Mouse (Mus musculus) CH12.LX (cell line): ENCODE data around the gene Tox2. TPM values are rescaled to one million over a fixed set of nuclear protein-coding genes. Genes with fewer than 3 reads are reported as not detected.

Source experiments
- DNase-seq: peaks from one replicate; pipeline ENCODE4 v3.0.0-alpha.2; 2013; ENCODE audit errors: extremely low read depth
- H3K27ac ChIP-seq: 2 replicates; pipeline ENCODE4 v1.5.1; 2012; ENCODE audit warnings: low read depth, mild to moderate bottlenecking, control low read depth, moderate library complexity; ENCODE audit not compliant: insufficient read depth
- H3K27me3 ChIP-seq: replicated peaks from 2 replicates; pipeline ENCODE3; 2012; ENCODE audit warnings: inconsistent platforms
- H3K36me3 ChIP-seq, 2 experiments: replicated peaks in 1 of 2; 2 replicates each; pipeline versions ENCODE3 to v1.6.1; 2012; ENCODE audit warnings: inconsistent platforms in 1 of 2, low read length in 1 of 2, mild to moderate bottlenecking in 1 of 2, mixed read lengths in 1 of 2, moderate library complexity in 1 of 2; ENCODE audit not compliant: control insufficient read depth in 1 of 2, insufficient read depth in 1 of 2
- H3K4me1 ChIP-seq, 2 experiments: 2 replicates each; pipeline ENCODE4 v1.6.1; 2012; ENCODE audit warnings: inconsistent platforms in 1 of 2, moderate library complexity in 1 of 2; ENCODE audit not compliant: insufficient read depth in 2 of 2, control insufficient read depth in 1 of 2
- H3K4me2 ChIP-seq: 2 replicates; pipeline ENCODE4 v1.6.1; 2012; ENCODE audit warnings: low read depth, mild to moderate bottlenecking, control low read depth; ENCODE audit not compliant: poor library complexity, insufficient read depth, severe bottlenecking
- H3K4me3 ChIP-seq, 3 experiments: fragments of 150-350 bp in 1 of 3; sonication (generic) in 1 of 3; replicated peaks in 1 of 3; 2 replicates each; pipeline versions ENCODE3 to v1.5.1; 2011 to 2012; ENCODE audit warnings: low read depth in 2 of 3, low read length in 2 of 3, mild to moderate bottlenecking in 2 of 3, moderate library complexity in 2 of 3, control low read depth in 1 of 3, improper control_type of control experiment in 1 of 3, inconsistent platforms in 1 of 3, mixed read lengths in 1 of 3; ENCODE audit not compliant: poor library complexity in 1 of 3
- H3K79me2 ChIP-seq: replicated peaks from 2 replicates; pipeline ENCODE4 v1.6.1; 2012; ENCODE audit warnings: mild to moderate bottlenecking, moderate library complexity; ENCODE audit not compliant: control insufficient read depth, poor library complexity, insufficient read depth, severe bottlenecking; ENCODE audit errors: extremely low read depth
- H3K9ac ChIP-seq: 2 replicates; pipeline ENCODE4 v1.6.1; 2012; ENCODE audit warnings: low read depth, mild to moderate bottlenecking, control low read depth, moderate library complexity; ENCODE audit not compliant: insufficient read depth
- H3K9me3 ChIP-seq: replicated peaks from 2 replicates; pipeline ENCODE3; 2012; ENCODE audit warnings: low read length, inconsistent platforms, mixed read lengths
- JUN ChIP-seq: IDR thresholded peaks from 2 replicates; pipeline ENCODE4 v1.6.1; 2011; ENCODE audit warnings: low read depth, mild to moderate bottlenecking, low read length, improper control_type of control experiment, moderate library complexity; ENCODE audit not compliant: insufficient read depth
- JUND ChIP-seq: conservative IDR thresholded peaks from 2 replicates; pipeline ENCODE4 v1.6.1; 2011; ENCODE audit warnings: low read depth, low read length, improper control_type of control experiment
- KAT2A ChIP-seq: IDR thresholded peaks from 2 replicates; pipeline ENCODE4 v1.6.1; 2012; ENCODE audit warnings: low read length, improper control_type of control experiment, inconsistent platforms; ENCODE audit not compliant: insufficient replicate concordance
- MAFK ChIP-seq: IDR thresholded peaks from 2 replicates; pipeline ENCODE4 v1.6.1; 2011; ENCODE audit warnings: low read length, improper control_type of control experiment; ENCODE audit not compliant: insufficient replicate concordance
- MAX ChIP-seq: IDR thresholded peaks from 2 replicates; pipeline ENCODE4 v1.6.1; 2011; ENCODE audit warnings: low read length, improper control_type of control experiment
- MEF2A ChIP-seq: IDR thresholded peaks from 2 replicates; pipeline ENCODE4 v1.6.1; 2014; ENCODE audit warnings: low read depth, mild to moderate bottlenecking, inconsistent platforms, low read length, improper control_type of control experiment, borderline replicate concordance
- MXI1 ChIP-seq: IDR thresholded peaks from 2 replicates; pipeline ENCODE4 v1.6.1; 2011; ENCODE audit warnings: mild to moderate bottlenecking, low read depth, low read length, improper control_type of control experiment
- NELFE ChIP-seq: IDR thresholded peaks from 2 replicates; pipeline ENCODE4 v1.6.1; 2011; ENCODE audit warnings: low read depth, low read length, improper control_type of control experiment
- NRF1 ChIP-seq: IDR thresholded peaks from 2 replicates; pipeline ENCODE4 v1.6.1; 2014; ENCODE audit warnings: low read depth, mild to moderate bottlenecking, inconsistent platforms, low read length, improper control_type of control experiment, moderate library complexity
- TBP ChIP-seq: conservative IDR thresholded peaks from 2 replicates; pipeline ENCODE4 v1.6.1; 2011; ENCODE audit warnings: low read depth, low read length, improper control_type of control experiment
- UBTF ChIP-seq: IDR thresholded peaks from 2 replicates; pipeline ENCODE4 v1.6.1; 2012; ENCODE audit warnings: low read depth, mild to moderate bottlenecking, inconsistent platforms, low read length, improper control_type of control experiment, moderate library complexity
- USF1 ChIP-seq: IDR thresholded peaks from 2 replicates; pipeline ENCODE4 v1.6.1; 2014; ENCODE audit warnings: low read depth, mild to moderate bottlenecking, inconsistent platforms, low read length, improper control_type of control experiment
- USF2 ChIP-seq: conservative IDR thresholded peaks from 2 replicates; pipeline ENCODE4 v1.6.1; 2011; ENCODE audit warnings: low read depth, low read length, improper control_type of control experiment
- ZC3H11A ChIP-seq: IDR thresholded peaks from 2 replicates; pipeline ENCODE4 v1.6.1; 2012; ENCODE audit warnings: low read depth, mild to moderate bottlenecking, inconsistent platforms, low read length, improper control_type of control experiment
- dilution Hi-C: fragments of 300-500 bp; cut with MboI; formaldehyde crosslinking; loops from 2 replicates; pipeline ENCODE4 v1.14.3; 2020; ENCODE audit warnings: low sequenced_read_pairs; ENCODE audit not compliant: extremely low pct_unique_long_range_greater_than_20kb, extremely low pct_ligation_motif_present
- in situ Hi-C: fragments of 300-500 bp; cut with MboI; formaldehyde crosslinking; loops from 3 replicates; pipeline ENCODE4 v1.14.3; 2019; ENCODE audit warnings: low sequenced_read_pairs, low pct_ligation_motif_present, low pct_unique_long_range_greater_than_20kb, mixed read lengths
- polyA plus RNA-seq: library from polyadenylated mRNA; unstranded; fragments of >175 nt; gene quantifications from 2 replicates; pipeline ENCODE4 v1.2.1, GENCODE M21; 2012; ENCODE audit warnings: low read depth; ENCODE audit not compliant: insufficient read length
- total RNA-seq, 2 experiments: library from RNA; depleted of rRNA; stranded (reverse); fragments of 300-350 nt in 1 of 2; fragments of >200 nt in 1 of 2; gene quantifications; 2 replicates each; pipeline ENCODE4 v1.2.3; 2012 to 2014

Tox2 gene
- total and polyA plus RNA-seq, 3 experiments = not detected

DNA sequence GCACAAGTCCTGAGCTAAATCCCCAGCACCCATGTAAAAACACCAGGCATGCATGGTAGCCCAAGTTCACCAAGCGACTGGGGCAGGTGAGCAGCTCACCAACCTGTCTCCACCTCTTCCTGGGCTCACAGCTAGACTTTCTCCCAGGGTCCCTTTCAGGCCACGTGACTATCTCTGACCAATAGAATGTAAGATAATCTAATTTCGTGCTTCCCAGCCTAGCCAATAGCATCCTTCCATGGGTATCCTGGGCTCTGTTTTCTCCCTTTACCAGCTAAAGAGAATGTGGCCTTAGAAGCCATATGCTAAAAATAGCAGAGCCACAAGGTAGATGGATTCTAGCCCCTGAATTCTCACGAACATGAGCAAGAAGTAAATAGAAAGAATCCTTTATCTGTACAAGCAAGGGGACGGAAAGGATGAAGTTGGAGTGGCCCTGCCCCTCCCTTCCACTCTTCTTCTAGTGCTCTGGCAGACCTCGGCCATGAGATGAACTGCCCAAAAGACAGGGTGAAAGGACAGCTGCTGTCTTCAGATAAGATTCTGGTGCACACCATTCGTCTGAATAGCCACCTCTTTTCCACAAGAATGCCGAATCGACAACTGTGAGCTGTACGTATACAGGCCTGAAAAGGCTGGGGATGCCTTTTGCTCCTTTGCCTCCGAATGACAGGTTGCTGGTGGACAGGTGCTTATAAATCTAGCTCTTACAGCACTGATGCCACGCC is 153.4 kb downstream of the Tox2 start:
- dilution Hi-C loops = no loop called here
- no peak for DNase-seq
- peaks cover 0 to 3% of the 10 kb centered on the region in 2 experiments; a peak in 1 of 4 replicates for H3K4me1 ChIP-seq
- H3K4me2 ChIP-seq = no peak overlapping the region
- H3K9ac ChIP-seq = no peak overlapping the region
- H3K79me2 ChIP-seq = no peaks in the 10 kb centered on the region
- TF ChIP-seq TBP (no peak), ZC3H11A (no peak), JUN (no peak), MXI1 (no peak), JUND (no peak), USF2 (peak; percentile 52), NELFE (no peak), MAX (peak; percentile 30; the same call in 1 of the 2 replicates), USF1 (peak; percentile 55), MEF2A (no peak)
- no peaks in the 10 kb centered on the region for H3K9me3 ChIP-seq
- no peaks in the 10 kb centered on the region for H3K36me3 ChIP-seq
- no peak overlapping the region for H3K4me3 ChIP-seq
- in situ Hi-C loops = no loop called here
- H3K27ac ChIP-seq = no peak overlapping the region
- peaks cover 86% of the 10 kb centered on the region for H3K27me3 ChIP-seq

- no peak overlapping the region for H3K9ac ChIP-seq
- peaks cover 0 to 3% of the 10 kb centered on the region in 2 experiments; a peak in 1 of 4 replicates for H3K4me1 ChIP-seq
- H3K4me3 ChIP-seq = no peak overlapping the region
- dilution Hi-C loops (no loop called here), in situ Hi-C loops (no loop called here)
- no peak for TF ChIP-seq MAFK
- TF ChIP-seq KAT2A = no peak
- no peak for TF ChIP-seq NRF1
- H3K27me3 ChIP-seq = peaks cover 82% of the 10 kb centered on the region
- no peak overlapping the region for H3K27ac ChIP-seq
- H3K4me2 ChIP-seq = no peak overlapping the region
- H3K9me3 ChIP-seq = no peaks in the 10 kb centered on the region
- no peak for DNase-seq
- no peaks in the 10 kb centered on the region for H3K36me3 ChIP-seq
- no peaks in the 10 kb centered on the region for H3K79me2 ChIP-seq
Measured at GRCm38 (mm10) chr2:163358662-163359061, 155.7 kb downstream of the Tox2 start.

DNA sequence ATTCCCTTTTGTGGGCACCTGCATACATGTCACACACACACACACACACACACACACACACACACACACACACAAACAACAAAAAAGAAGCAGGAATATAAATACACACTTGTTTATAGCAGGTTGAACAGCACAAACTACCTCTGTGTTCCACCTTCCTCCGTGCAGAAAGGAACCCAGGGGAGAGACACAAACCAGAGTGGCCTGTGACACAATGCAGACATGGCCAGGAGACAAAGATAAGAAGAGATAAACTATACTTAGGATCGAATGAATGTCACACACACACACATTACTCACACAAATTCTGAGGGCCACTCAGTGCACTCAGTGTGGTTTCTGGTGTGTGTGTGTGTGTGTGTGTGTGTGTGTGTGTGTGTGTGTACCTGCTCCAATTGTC is 156.3 kb downstream of the Tox2 start:
- no peak for DNase-seq
- Histone ChIP-seq H3K4me2 (no peak overlapping the region), H3K27me3 (peaks cover 82% of the 10 kb centered on the region), H3K79me2 (no peaks in the 10 kb centered on the region), H3K4me1 (peaks cover 0 to 3% of the 10 kb centered on the region in 2 experiments; a peak in 1 of 4 replicates), H3K9me3 (no peaks in the 10 kb centered on the region), H3K4me3 (no peak overlapping the region), H3K9ac (no peak overlapping the region), H3K36me3 (no peaks in the 10 kb centered on the region), H3K27ac (no peak overlapping the region)
- in situ Hi-C loops (no loop called here), dilution Hi-C loops (no loop called here)
- TF ChIP-seq USF2 (no peak), UBTF (no peak)
